Mouse (Mus musculus): Measurements from ENCODE around the gene Foxc1.

Gene Foxc1

DNA sequence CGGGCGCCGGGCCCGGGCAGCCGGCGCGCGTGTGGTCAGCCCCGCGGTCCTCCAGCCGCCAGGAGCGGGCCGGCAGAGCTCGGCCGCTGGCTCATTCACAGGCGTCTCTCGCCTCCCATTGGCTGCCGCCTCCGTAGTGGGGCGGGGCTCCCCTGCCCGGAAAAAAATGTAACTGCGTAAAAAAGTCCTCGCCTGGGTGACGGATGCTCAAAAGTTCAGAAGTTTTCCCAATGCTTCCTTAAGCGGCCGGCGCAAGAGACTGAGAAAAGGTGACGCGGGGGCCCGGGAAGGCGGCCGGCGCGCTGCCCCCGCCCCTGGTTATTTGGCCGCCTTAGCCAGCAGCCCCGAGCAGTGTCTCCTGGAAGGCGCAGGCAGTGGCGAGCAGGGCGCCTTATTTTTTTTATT is at the start of gene Foxc1:
Gene Foxc1, plus strand, starts transcription at position 206 of the 405 bp plus-strand sequence.
- peak; percentile 58 to 62 for DNase-seq (ENCODE audit: low spot score in 2 of 2)

DNA sequence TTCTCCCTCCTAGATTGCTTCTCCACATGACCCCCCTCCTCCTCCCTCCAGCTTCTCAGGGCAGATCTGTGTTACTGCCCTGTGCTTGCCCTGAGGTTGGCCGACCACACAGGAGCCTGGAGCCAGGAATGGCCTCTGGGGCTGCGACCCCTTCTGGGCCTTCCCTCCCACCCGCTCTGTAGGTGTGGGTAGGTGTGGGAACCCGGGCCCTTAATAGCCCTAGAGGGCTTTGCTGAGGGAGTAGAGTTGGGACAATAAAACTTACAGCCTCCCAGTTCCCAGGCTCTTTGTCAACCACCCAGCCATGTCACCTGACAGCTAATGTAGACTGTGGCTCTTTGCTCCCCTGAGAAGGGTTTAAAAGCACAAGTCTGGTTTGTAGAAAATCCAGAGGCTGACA is 46.0 kb upstream of the Foxc1 start:
- DNase-seq (ENCODE audit: low spot score in 2 of 2), result no peak

DNA sequence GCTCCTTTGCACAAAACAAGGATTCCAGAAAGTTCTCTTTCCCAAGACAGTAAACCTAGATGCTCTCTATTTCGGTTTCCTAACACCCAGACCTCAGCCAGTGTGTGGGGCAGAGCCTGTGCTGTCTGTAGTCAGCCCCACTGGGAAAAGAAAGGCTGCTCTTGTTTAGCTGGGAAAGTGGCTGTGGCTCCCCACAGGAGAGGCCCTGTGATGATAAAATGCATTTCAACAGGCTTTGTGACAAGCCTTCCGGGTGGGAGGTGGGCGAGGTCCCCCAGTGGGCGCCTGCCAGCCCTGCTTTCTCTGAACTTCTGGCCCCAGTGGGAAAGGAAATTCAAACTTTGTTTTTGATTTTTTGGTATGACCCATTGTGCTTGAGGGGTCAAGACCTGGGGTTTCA is 45.4 kb upstream of the Foxc1 start:
- no peak for DNase-seq (ENCODE audit: low spot score in 2 of 2)

DNA sequence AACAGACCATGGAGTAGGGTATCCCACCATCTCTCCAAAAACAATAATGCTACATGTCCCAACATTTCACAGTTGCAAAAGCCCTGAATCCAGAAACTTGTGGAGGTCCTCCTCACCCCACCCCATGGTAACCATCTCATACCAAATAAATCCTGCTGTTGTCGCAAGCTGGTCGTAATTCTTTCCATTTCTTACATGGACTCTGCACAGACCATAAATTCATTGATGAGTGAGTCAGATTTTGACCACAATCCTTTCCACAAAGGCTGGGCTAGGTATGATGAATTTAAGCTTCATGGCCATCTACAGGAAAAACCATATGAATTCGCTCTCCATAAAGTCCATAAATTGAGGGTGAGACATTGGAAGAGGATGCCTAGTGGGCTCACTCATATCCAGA is 42.0 kb upstream of the Foxc1 start:
- DNase-seq (ENCODE audit: low spot score in 2 of 2), result no peak

DNA sequence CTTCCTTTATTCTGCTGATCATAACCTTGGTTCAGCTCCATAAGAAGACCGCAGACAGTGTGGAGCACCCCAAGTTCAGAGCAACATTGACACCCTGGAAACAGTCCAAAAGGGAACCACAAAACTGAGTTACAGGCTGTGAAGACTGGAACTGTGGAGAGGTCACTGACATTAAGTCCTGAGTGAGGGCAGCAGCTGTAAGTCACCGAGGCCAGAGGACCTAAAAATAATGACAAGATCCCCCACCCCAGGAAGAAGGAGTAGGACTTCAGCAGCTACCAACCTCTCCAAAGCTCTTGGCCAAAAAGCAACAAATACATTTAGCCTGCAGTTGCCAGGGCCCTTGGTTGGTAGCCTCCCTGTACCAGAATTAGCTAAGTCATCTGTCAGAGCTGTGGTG is 40.9 kb upstream of the Foxc1 start:
- no peak for DNase-seq (ENCODE audit: low spot score in 2 of 2)

DNA sequence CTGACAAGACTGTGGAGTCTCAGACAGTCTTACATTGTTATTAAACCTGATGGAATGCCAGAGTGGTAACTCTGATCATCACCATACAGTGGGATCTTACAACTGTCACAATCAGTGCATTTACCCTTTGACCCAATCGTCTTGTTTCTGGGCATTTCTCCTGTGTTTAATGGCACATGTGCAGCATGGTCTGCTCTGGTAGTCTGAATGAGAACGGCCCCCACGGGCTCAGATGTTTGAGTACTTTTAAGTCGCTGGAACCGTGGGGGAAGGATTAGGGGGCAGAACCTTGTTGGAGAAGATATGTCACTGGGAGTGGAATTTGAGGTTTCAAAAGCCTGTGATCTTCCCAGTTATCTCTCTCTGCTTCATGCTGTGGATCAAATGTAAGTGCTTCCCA is 33.6 kb upstream of the Foxc1 start:
- DNase-seq (ENCODE audit: low spot score in 2 of 2), result no peak

DNA sequence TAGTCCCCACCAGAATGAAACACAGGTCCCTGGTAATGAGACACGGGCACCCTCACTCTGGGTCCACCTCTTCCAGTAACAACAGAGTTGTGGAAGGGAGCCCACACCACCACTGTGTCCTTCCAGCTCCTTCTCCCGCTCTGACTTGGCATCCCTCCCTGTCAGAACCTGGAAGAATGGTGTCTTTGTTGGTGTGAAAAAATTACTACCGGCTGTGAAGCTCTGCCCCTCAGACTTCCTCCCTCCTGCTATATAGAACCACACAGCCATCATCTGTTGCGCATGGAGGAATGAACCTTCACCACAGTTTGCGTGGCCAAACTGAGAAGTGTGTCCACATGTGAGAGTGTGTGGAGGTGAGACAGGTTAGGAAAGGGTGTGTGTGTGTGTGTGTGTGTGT is 30.7 kb upstream of the Foxc1 start:
- DNase-seq (ENCODE audit: low spot score in 2 of 2), result no peak

DNA sequence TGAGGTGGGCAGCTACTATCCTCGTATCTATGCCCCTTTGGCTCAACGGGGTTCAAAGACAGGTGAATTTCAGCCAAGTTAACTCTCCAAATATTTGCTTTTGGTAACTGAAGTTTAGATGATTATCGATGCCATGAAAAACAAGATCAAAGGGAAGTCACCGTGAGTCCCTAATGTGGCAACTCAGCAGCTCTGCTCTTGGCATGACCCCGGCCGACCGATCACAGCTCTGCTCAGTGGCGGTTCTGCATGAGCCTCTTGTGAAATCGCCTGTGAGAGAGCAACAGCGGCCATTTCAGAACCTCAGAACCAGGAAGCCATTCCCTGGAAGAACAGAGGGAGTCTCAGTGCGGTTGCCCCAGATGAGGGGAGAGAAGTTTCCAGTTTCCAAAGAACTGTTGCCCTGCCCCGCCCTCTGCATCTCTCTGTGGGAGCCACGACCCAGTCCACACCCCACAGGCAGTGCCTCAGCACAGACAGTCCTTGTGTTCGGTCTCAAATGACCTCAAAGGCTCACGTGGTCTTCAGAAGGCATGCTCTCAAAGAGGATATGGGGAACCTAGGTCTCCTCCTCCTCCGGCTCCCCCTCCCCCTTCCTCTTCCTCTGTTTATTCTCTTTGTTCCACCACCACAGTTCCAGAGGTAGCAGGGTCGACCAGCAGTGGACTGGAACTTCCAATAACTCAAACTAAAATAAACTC is 27.0 kb upstream of the Foxc1 start:
- no peak for DNase-seq (ENCODE audit: low spot score in 2 of 2)

DNA sequence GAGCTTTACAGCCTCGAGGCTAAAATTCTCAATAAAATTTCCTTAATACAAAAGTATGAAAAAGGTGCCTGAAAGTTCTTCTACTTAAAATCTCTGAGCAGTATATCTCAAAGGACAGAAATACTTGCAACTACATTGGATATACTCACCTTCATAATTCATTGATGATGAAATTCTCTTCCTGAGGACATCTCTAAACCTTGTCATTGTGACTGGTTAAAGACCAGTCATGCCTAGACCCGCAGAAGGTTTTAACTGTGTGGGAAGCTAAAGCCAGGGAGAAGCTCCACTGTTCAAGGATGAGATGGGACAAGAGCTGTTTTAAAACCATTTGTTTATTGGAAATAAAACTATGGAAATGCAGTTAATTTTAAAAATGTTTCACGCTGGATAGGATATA is 26.1 kb upstream of the Foxc1 start:
- no peak for DNase-seq (ENCODE audit: low spot score in 2 of 2)

DNA sequence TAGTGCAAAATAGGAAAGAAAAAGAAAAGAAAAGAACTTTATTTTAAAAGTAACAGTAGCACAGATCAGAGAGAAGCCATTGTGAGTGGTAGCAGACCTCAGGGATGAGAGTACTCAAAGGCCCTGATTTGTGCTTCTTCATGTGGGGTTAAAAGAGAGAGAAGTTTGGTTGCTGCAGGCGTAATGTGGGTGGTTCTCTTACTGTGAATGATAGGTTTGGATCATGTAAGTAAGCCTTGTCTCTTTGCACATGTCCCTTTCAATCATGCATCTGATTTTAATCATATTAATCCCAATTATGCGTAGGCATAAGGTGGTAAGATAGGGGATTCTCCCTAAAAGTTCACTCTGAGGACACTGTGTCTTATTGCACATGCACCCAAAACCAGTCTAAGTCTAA is 24.4 kb upstream of the Foxc1 start:
- DNase-seq (ENCODE audit: low spot score in 2 of 2), result no peak

DNA sequence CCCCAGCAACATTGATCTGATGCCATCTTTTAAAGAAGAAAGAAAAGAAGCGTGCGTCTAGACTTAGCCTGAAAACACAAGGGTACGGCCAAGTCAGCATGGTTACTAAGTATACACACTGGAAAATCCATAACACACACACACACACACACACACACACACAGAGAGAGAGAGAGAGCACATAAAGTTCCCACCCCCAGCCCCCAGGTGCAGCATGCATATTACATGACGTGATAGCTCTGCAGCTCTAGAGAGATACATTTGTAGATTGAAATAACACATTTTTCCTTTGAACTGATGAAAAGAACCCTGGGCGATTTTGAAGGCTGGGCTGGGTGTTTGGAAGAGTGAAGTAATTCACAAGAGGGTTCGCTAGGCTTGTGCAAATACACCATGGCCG is 21.7 kb upstream of the Foxc1 start:
- DNase-seq (ENCODE audit: low spot score in 2 of 2), result no peak

DNA sequence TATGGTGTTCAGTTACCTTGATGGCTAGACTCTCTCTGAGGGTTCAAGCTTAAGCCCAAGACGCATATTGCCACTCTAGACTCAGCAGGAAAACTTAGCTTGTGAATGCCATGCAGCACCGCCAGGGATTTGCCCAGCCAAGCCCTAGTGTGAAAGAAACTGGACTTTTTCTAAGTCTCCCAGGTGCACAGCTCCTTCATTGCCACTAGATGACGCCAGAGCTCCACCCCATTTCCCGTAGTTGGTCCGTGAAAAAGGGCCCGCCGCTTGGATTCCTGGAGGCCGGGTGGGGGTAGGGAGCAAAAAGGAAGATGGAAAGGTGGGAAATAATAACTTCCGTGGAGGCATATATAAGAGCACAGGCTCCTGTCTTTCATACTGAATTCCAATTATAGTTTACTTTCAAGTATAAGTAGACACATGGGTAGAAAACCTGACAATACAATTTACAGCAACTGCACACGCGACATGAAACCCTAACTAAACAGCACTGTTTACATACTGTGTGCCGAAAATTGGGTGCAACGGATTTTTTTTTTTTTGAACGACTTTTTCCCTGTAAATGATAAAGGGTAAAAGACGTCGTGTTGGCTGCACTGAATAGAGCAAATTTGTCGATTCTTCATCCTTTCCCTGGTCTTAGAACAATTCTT is 13.8 kb upstream of the Foxc1 start:
- DNase-seq (ENCODE audit: low spot score in 2 of 2), result peak in 1 of 2 experiments; percentile 61

DNA sequence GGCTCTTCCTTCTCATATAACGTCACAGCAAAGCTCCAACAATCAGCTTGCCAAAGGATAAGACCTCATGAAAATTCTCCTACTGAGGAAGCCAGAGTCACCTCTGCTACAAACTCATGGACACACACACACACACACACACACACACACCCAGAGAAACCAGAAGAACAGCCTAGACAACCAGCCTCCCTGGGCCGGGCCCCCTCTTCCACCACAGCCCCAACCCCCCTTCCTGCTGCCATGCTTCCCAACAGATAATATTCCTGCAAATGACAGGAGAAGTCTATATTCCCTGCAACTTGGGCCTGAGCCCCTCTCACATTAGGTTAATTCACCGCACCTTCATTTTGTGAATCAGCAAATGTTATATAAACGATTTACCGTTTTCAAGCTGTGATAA is 13.3 kb upstream of the Foxc1 start:
- no peak for DNase-seq (ENCODE audit: low spot score in 2 of 2)

DNA sequence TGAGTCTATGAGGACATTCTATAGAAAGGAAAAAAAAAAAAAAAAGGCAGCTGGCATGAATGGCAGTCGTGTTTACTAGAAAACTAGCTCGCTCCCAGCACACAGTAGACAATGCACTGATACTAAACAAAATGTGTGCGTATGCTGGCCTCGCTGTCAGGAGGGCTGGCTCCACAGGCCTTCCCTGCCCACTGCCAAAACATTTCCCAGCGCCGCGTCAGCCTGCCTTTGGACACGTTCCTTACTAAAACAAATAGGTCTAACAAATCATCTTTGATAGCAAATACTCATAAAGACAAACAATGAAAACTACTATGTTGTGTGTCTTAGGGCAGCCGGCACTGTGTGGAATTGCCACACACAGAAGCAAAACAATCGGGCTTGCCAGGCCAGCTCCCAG is 9.1 kb upstream of the Foxc1 start:
- DNase-seq (ENCODE audit: low spot score in 2 of 2), result no peak

DNA sequence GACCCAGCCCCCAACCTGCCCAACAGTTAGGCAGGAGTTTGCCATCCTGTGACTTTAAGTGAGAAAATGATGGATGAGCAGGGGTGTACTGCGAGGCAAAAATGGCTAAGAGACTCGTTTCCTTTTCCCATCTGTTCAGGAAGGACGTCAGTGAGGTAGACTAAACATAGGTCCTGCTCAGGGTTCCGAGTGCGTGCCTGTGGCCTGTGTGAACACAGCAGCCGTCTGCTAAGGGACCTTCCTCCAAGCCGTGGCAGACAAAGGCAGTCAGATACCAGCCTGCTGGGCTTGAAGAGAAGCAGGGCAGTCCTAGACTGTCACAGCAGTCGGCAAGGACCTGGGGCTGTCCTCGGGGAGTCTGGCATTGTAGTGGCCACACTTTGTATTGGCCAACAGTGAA is 8.4 kb upstream of the Foxc1 start:
- DNase-seq (ENCODE audit: low spot score in 2 of 2), result no peak

DNA sequence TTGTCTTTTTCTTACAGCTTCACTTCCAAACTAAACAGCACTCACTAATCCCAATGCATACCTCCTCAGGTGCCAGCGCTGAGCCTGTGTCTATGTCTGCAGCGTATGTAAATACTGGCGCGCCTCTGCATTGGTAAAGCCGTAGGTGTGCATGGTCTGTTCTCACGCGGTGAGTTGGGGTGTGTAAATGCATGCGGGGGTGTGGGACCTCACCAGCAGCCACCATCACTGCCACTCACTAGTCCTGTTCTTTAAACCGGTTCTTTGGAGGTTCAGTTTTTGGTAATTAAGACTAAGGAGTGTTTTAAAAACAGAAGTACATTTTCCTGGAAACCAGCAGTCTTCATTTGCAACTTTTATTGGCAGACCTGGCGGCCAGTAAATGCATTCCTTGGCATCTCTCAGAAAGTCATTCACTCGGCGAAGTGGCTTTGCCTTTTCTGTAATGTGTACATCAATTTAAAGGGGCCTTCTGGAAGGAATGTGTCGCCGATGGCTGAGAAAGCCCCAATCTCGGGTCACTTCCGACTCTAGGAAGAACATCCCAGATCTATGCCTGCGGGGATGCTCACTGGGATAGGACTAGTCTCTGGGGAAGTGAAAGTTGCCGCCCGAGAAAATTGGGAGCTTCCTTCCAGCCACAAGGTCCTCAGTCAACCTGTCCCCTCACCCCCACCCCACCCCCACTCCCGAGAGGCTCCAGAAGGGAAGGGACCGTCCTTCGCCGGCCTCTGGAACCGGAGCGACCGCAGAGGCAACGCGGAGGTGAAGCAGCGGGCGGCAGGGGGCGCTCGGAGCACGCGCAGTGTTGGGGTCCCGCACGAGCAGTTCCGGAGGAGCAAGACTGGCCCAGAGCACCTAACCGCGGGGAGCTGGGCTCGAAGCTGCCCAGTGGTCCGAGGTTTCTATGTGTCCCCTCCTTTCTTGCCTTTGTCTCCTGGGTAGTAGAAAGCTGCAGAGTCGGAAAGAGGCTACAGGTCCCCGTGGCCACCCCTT is 5.6 kb upstream of the Foxc1 start:
- peak; percentile 82 to 84 for DNase-seq (ENCODE audit: low spot score in 2 of 2)

DNA sequence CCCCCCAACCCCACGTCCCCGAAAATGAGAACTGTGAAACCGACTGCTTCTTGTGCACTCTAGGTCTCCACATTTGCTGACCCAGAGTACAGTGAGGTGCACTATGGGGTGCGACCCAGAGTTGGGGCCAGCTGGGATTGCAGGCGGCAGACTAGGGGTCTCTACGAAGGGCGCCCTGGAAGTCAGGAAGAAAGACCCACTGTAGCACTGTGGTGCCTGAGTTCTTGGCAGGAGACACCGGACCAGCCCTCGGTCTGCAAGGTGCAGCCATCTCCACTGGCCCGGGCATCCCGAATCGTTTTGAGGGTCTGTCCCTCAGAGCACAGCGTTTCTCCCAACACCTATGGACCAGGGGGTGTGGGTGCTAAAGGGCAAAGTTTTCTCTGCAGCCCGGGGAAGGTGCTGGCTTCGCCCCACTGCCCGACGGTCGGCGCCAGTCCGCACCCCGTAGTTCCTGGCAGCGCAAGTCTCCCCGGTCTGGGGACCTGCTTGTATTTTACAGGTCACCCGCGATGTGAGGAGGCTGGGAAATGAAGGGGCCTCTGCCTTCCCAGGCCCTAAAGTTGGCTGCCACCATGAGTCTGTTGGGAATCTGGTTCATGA is 4.6 kb upstream of the Foxc1 start:
- no peak for DNase-seq (ENCODE audit: low spot score in 2 of 2)

DNA sequence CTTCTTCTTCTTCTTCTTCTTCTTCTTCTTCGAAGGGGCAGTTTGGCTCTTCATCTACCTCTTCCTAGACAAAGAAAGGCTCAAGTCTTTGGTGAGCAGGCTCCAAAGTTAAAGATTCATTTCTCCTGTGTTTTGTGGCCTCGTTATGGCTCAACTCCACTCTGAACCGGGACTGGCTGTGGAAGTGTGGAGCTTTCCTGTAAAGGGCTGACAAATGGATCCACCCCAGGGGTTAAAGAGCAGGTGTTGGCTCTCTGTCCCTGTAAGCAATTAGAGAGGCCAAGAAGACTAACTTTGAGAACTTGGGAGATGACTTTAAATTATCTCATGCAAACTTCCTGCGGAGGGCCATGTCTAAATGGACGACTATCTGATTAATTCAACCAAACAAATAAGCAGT is 4.0 kb upstream of the Foxc1 start:
- no peak for DNase-seq (ENCODE audit: low spot score in 2 of 2)

DNA sequence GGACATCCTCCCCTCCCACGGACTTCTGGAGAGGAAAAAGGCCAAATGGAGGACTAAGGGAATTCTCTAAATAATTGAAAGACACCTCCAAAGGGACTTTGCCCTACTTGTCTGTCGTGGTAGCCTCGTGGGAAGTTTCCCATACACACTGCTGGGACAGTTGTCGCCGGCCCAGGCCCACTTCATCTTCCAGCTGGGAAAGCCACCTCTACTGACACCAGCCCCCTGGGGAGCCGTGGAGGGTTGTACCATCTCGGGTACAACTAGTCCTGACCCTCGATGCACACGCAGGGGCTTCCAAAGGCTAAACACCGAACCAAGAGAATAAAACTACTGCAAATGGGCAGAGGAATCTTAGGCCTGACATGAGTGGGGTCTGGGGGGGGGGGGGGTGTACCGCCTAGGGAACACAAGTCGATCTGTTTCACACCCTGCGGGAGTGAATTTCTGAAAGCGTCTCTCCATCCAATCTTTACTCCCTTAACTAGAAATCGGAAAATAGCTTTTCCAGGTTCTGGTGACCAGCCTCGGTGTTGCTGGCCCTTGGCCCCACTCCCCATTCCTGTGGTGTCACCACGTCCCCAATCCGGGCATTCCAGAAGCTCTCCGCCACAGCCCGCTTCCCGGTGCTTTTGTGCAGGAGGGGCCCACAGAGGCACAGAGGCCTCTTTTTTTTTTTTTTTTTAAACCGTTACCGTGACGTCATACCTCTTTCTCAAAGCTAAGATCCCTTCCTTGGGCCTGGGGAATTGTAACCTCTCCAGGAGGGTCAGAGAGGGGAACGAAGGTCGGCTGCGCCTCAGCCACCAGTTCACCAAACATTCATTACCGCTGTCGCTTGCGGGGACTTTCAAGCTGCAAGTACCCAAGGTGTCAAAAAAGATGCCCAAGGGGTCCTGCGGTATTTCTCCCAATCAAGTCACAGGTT is 3.0 kb upstream of the Foxc1 start:
- no peak for DNase-seq (ENCODE audit: low spot score in 2 of 2)

DNA sequence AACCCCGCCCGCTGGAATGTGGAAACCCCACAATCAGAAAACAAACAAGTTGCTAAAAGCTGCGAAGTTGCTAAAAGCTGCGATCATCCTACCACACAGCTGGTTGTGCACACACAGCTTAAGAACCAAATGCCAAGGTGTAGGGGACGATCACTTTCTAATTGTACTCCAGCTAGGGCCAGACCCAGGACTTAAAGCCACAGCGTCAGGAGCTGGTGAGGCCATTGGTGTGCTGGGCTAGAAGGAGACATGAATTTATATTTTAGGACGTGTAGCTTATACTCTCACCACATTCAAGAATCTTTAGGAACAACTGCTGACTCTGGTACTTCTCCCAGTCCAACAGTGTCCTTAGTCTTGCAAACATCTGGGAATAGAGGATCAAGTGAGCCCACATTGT is 1.9 kb upstream of the Foxc1 start:
- no peak for DNase-seq (ENCODE audit: low spot score in 2 of 2)

DNA sequence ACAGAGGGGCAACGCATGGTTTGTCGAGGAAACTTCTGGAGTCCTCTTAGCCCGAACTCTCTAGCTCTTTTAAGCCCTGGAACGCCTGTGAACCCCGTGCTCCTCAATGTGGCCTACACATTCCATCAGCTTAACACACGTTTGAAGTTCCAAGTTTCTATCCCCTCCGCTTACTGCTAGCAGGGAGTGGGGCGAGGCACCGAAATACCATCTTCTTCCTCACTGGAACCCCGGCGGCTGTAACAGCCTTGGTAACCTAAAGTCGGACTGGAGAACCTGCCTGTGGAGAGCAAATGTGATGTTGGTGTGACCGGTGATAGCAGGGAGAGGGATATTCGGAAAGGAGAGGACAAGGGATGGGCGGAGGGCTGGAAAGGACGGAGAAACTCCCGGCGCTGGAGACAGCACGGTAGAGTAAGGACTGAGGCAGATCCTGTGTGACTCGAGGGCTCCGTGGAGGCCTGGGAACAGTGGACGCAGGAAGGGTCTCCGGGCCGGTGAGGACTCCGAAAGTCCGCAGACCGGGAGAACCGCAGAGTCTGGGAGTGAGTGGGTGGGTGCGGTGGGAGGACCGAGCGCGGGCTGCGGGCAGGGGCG is 504 bp upstream of the Foxc1 start:
- no peak for DNase-seq (ENCODE audit: low spot score in 2 of 2)

All from right cerebral cortex, adult 2 months (tissue).